Mouse (Mus musculus) small intestine, adult 2 months (tissue): Measurements from ENCODE around the gene Supt7l. TPM values are rescaled to one million over a fixed set of nuclear protein-coding genes. Genes with fewer than 3 reads are reported as not detected.
"Not testable (repeated sequence)": the region's sequence is repeated elsewhere in the genome, so short reads cannot be mapped to it uniquely, and the experiment has no call there.

Source experiments
- H3K27ac ChIP-seq: fragments of 200-500 bp; 2 replicates; pipeline ENCODE4 v1.5.1; 2012; ENCODE audit warnings: low read depth, low read length, control low read depth, inconsistent platforms; ENCODE audit not compliant: insufficient read depth
- H3K27me3 ChIP-seq: fragments of 200-500 bp; 2 replicates; pipeline ENCODE4 v1.6.1; 2012; ENCODE audit warnings: mild to moderate bottlenecking, moderate library complexity, low read length, inconsistent platforms; ENCODE audit not compliant: control insufficient read depth, insufficient read depth
- H3K36me3 ChIP-seq: fragments of 200-500 bp; 2 replicates; pipeline ENCODE4 v1.6.1; 2012; ENCODE audit warnings: mild to moderate bottlenecking, low read length, control low read depth, inconsistent platforms; ENCODE audit not compliant: control insufficient read depth, insufficient read depth
- H3K4me1 ChIP-seq: fragments of 200-500 bp; 2 replicates; pipeline ENCODE4 v1.6.1; 2012; ENCODE audit warnings: low read length, inconsistent platforms, mixed read lengths; ENCODE audit not compliant: control insufficient read depth, insufficient read depth, insufficient read length
- H3K4me3 ChIP-seq: fragments of 200-500 bp; 2 replicates; pipeline ENCODE4 v1.5.1; 2012; ENCODE audit warnings: low read depth, mild to moderate bottlenecking, control low read depth, inconsistent platforms, low read length, moderate library complexity
- CTCF ChIP-seq: fragments of 200-500 bp; IDR thresholded peaks from 2 replicates; pipeline ENCODE4 v1.5.1; 2012; ENCODE audit warnings: low read depth, mild to moderate bottlenecking, control low read depth, inconsistent platforms, low read length, moderate library complexity, mixed read lengths; ENCODE audit not compliant: insufficient replicate concordance, insufficient read length; ENCODE audit errors: extremely low read depth
- POLR2A ChIP-seq: fragments of 200-500 bp; IDR thresholded peaks from 2 replicates; pipeline ENCODE4 v1.6.1; 2012; ENCODE audit warnings: low read depth, mild to moderate bottlenecking, control low read depth, inconsistent platforms, low read length, moderate library complexity
- WGBS: fragments of 180-500 bp; shearing (Covaris S2); methylation state at CpG from one replicate; pipeline ENCODE4 v1.1.7; 2018; 5-methylcytosine and 5-hydroxymethylcytosine counted together
- polyA plus RNA-seq: library from polyadenylated mRNA; depleted of rRNA; stranded (reverse); fragments of >200 nt; gene quantifications from 2 replicates; pipeline ENCODE4 v1.2.3, GENCODE M21; 2012; rRNA removed

Gene Supt7l
- 4.2 and 6.8 TPM in 2 replicates for polyA plus RNA-seq

DNA sequence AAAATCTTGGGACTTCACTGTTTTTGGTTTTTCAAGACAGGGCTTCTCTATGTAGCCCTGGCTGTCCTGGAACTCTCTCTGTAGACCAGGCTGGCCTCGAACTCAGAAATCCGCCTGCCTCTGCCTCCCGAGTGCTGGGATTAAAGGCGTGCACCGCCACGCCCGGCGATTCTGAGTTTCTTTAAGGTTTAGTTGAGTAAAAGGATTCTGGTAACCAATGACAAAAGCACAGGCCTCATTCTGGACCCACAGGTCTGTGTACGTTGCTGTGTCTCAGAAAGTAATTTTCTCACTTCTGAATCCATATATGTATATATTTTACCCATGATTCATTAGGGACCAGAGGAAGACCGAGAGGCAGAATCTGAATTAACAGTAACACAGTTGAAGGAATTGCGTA, at the start of gene Supt7l:
Supt7l (minus strand) TSS at position 101 of the 400 bp plus-strand sequence.
- Histone ChIP-seq H3K36me3 (peaks cover 30% of the 10 kb centered on the region), H3K4me3 (peak within 1 kb of the TSS; percentile 89), H3K27ac (0 out of 2 replicates have a peak within 1 kb of the TSS, but pooled peaks have one; percentile 18)
- not testable (repeated sequence) for H3K4me1 ChIP-seq, H3K27me3 ChIP-seq
- 68% methylated on average over 11 of the region's 11 CpGs for WGBS

- no peaks in the 10 kb centered on the region for H3K27me3 ChIP-seq
- H3K36me3 ChIP-seq, result no peaks in the 10 kb centered on the region
- TF ChIP-seq POLR2A (no peak), CTCF (no peak)
- H3K4me3 ChIP-seq, result no peak overlapping the region
- 54% methylated on average over 7 of the region's 7 CpGs for whole genome bisulfite sequencing
- no peaks in the 10 kb centered on the region for H3K4me1 ChIP-seq
- no peak overlapping the region for H3K27ac ChIP-seq
Observed at GRCm38 (mm10) chr5:31576539-31576975, 49.0 kb upstream of the Supt7l start.

DNA sequence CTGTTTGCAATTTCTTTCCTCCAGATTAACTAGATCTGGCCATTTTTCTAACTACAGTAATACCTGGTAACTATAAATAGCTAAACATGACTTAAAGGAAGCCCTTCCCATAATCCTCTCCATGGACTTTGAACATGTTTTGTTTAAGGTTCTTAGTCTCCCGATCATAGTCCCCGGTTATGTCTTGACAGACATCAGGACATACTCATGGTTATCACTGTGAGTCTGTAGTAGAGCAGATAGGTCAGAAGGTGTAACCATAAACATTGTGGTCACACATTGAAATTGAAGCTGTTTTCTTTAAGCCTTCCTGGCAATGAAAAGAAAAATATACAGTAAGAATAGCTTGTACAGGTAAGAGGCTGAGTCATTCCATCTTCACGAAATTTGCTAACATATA, 46.1 kb upstream of the Supt7l start:
- Histone ChIP-seq H3K4me1 (no peaks in the 10 kb centered on the region), H3K27ac (no peak overlapping the region), H3K27me3 (no peaks in the 10 kb centered on the region), H3K4me3 (no peak overlapping the region), H3K36me3 (no peaks in the 10 kb centered on the region)
- TF ChIP-seq POLR2A (no peak), CTCF (no peak)
- WGBS, result 37% methylated on average over 3 of the region's 3 CpGs

GRCm38 (mm10) chr5:31571023-31571608, 43.5 kb upstream of the Supt7l start:
- H3K36me3 ChIP-seq, result no peaks in the 10 kb centered on the region
- peak overlapping the region; percentile 43 for H3K27ac ChIP-seq
- WGBS, result 57% methylated on average over 20 of the region's 20 CpGs
- H3K4me3 ChIP-seq, result peak overlapping the region; percentile 30
- H3K4me1 ChIP-seq, result no peaks in the 10 kb centered on the region
- no peaks in the 10 kb centered on the region for H3K27me3 ChIP-seq
- no peak for TF ChIP-seq POLR2A
- TF ChIP-seq CTCF, result no peak

DNA sequence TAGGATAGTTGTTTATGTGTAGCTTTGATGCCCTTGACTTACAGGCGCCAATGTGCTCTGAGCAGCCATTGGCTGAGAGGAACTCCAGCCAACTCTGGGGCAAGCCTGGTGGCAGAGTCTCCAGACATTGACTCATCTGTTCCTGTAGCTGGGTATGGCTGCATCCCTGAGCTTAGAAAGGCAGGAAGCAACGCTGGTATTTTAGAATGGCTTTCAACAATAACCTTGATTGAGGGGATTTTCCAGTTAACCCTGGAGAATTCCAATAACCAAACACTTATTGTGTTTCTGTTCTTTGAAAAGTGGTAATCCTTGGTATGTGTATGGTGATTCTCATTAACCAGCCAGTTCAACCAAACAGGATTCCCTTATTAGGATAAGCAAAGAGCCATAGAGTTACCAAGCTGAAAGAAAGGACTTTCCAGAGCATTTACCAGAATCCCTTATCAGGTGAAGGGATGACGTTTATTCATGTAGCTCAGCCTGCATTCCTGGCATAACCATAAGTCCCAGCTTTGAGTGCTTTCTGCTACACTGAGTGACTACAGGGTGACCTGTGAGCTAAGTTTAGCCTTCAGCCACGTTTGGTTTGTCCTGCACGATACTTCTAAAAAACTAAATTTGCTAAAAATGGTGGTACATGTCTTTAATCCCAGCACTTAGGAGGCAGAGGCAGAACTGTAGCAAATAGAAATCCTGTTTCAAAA, 40.5 kb upstream of the Supt7l start:
- Histone ChIP-seq H3K27ac (no peak overlapping the region), H3K27me3 (no peaks in the 10 kb centered on the region), H3K36me3 (no peaks in the 10 kb centered on the region), H3K4me3 (no peak overlapping the region), H3K4me1 (no peaks in the 10 kb centered on the region)
- TF ChIP-seq POLR2A (no peak), CTCF (no peak)
- 76% methylated on average over 5 of the region's 5 CpGs for WGBS

GRCm38 (mm10) chr5:31566457-31566856, 38.9 kb upstream of the Supt7l start:
- Histone ChIP-seq H3K4me1 (no peaks in the 10 kb centered on the region; the same call in 1 of the 2 replicates), H3K36me3 (no peaks in the 10 kb centered on the region), H3K27ac (no peak overlapping the region), H3K4me3 (no peak overlapping the region), H3K27me3 (no peaks in the 10 kb centered on the region)
- WGBS, result 74% methylated on average over 3 of the region's 3 CpGs
- no peak for TF ChIP-seq POLR2A
- TF ChIP-seq CTCF, result no peak

- Histone ChIP-seq H3K27ac (no peak overlapping the region), H3K27me3 (no peaks in the 10 kb centered on the region), H3K36me3 (no peaks in the 10 kb centered on the region), H3K4me3 (no peak overlapping the region), H3K4me1 (no peaks in the 10 kb centered on the region; the same call in 1 of the 2 replicates)
- TF ChIP-seq CTCF (no peak), POLR2A (no peak)
- WGBS, result 90% methylated on average over 7 of the region's 7 CpGs
Observed at GRCm38 (mm10) chr5:31566026-31566425, 38.4 kb upstream of the Supt7l start.
